Mouse (Mus musculus) embryonic stem cell, embryonic (primary cell): ENCODE results near the gene Tbc1d16.

Experiments used
- CTCF ChIA-PET, 4 experiments: fragments of 300-600 bp in 2 of 4; fragments of 350-600 bp in 2 of 4; sonication (Branson Sonifier 250); formaldehyde crosslinking; loops; one replicate each; lab custom pipeline; 2022; ENCODE audit warnings: inconsistent platforms in 2 of 4; lab: Charles Lee
- POLR2A ChIA-PET, 4 experiments: fragments of 300-600 bp in 2 of 4; fragments of 350-600 bp in 2 of 4; sonication (Branson Sonifier 250); formaldehyde crosslinking; loops; one replicate each; lab custom pipeline; 2022; ENCODE audit warnings: antibody characterized with exemption in 4 of 4, inconsistent platforms in 1 of 4; lab: Charles Lee

Tbc1d16 gene

GRCm38 (mm10) chr11:119249011-119249410 lies 20.7 kb upstream of the Tbc1d16 start:
- CTCF ChIA-PET = interaction anchor here (0.6 to 3.2 kb wide), 69 partner anchors 8 to 714 kb away, joined by 3 to 45 read pairs (median 4); partner anchors contain the start of genes Gaa (in 2 of the 4) and Rnf213 (in 1 of the 4)

GRCm38 (mm10) chr11:119245543-119245942 lies 17.2 kb upstream of the Tbc1d16 start:
- POLR2A ChIA-PET = interaction anchor here in 3 of 4 experiments (0.7 to 0.9 kb wide), 6 partner anchors 10 to 512 kb away, joined by 3 to 7 read pairs (median 3); no protein-coding TSS in a partner anchor
- CTCF ChIA-PET = interaction anchor here (0.6 to 2.3 kb wide), 16 partner anchors 10 to 1492 kb away, joined by 3 to 12 read pairs (median 4); partner anchors contain the start of gene Gaa (in 3 of the 4)

More at GRCm38 (mm10) chr11:119249011-119249410, 20.7 kb upstream of the Tbc1d16 start:
- POLR2A ChIA-PET = interaction anchor here in 3 of 4 experiments (0.6 to 1.5 kb wide), 15 partner anchors 9 to 1806 kb away, joined by 3 to 18 read pairs (median 5); partner anchors contain the start of gene Gaa (in 1 of the 3)

GRCm38 (mm10) chr11:119239480-119239879 lies 11.2 kb upstream of the Tbc1d16 start:
- CTCF ChIA-PET = interaction anchor here in 3 of 4 experiments (1.0 to 3.8 kb wide), 6 partner anchors 9 to 187 kb away, joined by 3 to 45 read pairs (median 6); no protein-coding TSS in a partner anchor
- POLR2A ChIA-PET = interaction anchor here (0.5 to 3.2 kb wide), 32 partner anchors 9 to 1282 kb away, joined by 3 to 31 read pairs (median 4); partner anchors contain the start of genes Ccdc40 (in 1 of the 4), Endov (in 1 of the 4), Gaa (in 1 of the 4) and Rnf213 (in 1 of the 4)

- ChIA-PET POLR2A (interaction anchor here (0.6 to 3.2 kb wide), 24 partner anchors 9 to 253 kb away, joined by 3 to 31 read pairs (median 4); partner anchors contain the start of genes Ccdc40 (in 1 of the 4), Endov (in 1 of the 4), Rnf213 (in 1 of the 4) and Tbc1d16 (in 1 of the 4)), CTCF (interaction anchor here in 3 of 4 experiments (0.5 to 3.8 kb wide), 13 partner anchors 10 to 405 kb away, joined by 3 to 45 read pairs (median 4); no protein-coding TSS in a partner anchor)
These were observed 10.0 kb upstream of the Tbc1d16 start for GRCm38 (mm10) chr11:119238305-119238721.

- CTCF ChIA-PET = interaction anchor here in 3 of 4 experiments (0.5 to 3.8 kb wide), 14 partner anchors 11 to 406 kb away, joined by 3 to 45 read pairs (median 4); no protein-coding TSS in a partner anchor
- POLR2A ChIA-PET = interaction anchor here (0.6 to 3.2 kb wide), 25 partner anchors 9 to 253 kb away, joined by 3 to 31 read pairs (median 4); partner anchors contain the start of genes Ccdc40 (in 1 of the 4), Endov (in 1 of the 4), Rnf213 (in 1 of the 4) and Tbc1d16 (in 1 of the 4)
These were observed 9.4 kb upstream of the Tbc1d16 start for GRCm38 (mm10) chr11:119237568-119238304.

- CTCF ChIA-PET = interaction anchor here in 3 of 4 experiments (0.7 to 3.8 kb wide), 5 partner anchors 9 to 231 kb away, joined by 3 to 25 read pairs (median 8); no protein-coding TSS in a partner anchor
These were observed 8.7 kb upstream of the Tbc1d16 start for GRCm38 (mm10) chr11:119237007-119237406.

GRCm38 (mm10) chr11:119236354-119236753 lies 8.1 kb upstream of the Tbc1d16 start:
- ChIA-PET POLR2A (interaction anchor here (0.6 to 2.3 kb wide), 12 partner anchors 9 to 1306 kb away, joined by 3 to 7 read pairs (median 4); partner anchors contain the start of gene Baiap2 (in 1 of the 4)), CTCF (interaction anchor here in 3 of 4 experiments (0.6 to 4.8 kb wide), 23 partner anchors 10 to 933 kb away, joined by 3 to 50 read pairs (median 4); partner anchors contain the start of genes Cbx2 (in 1 of the 3) and Cbx4 (in 1 of the 3))

More at GRCm38 (mm10) chr11:119237007-119237406, 8.7 kb upstream of the Tbc1d16 start:
- POLR2A ChIA-PET = interaction anchor here (0.7 to 3.2 kb wide), 8 partner anchors 10 to 767 kb away, joined by 3 to 15 read pairs (median 4); no protein-coding TSS in a partner anchor

- ChIA-PET POLR2A (interaction anchor here (0.5 to 2.4 kb wide), 17 partner anchors 9 to 707 kb away, joined by 3 to 8 read pairs (median 4); partner anchors contain the start of genes Baiap2 (in 1 of the 4) and Cbx4 (in 1 of the 4)), CTCF (interaction anchor here (0.5 to 4.8 kb wide), 60 partner anchors 8 to 1117 kb away, joined by 3 to 50 read pairs (median 4); partner anchors contain the start of genes Cbx4 (in 1 of the 4), Endov (in 1 of the 4) and Gaa (in 1 of the 4))
These were observed 7.3 kb upstream of the Tbc1d16 start for GRCm38 (mm10) chr11:119235596-119235995.

- ChIA-PET CTCF (interaction anchor here (0.5 to 4.8 kb wide), 50 partner anchors 11 to 496 kb away, joined by 3 to 50 read pairs (median 4); partner anchors contain the start of genes Cbx4 (in 1 of the 4) and Gaa (in 1 of the 4)), POLR2A (interaction anchor here (0.7 to 2.4 kb wide), 13 partner anchors 8 to 149 kb away, joined by 3 to 8 read pairs (median 4); partner anchors contain the start of gene Cbx4 (in 1 of the 4))
These were observed 6.5 kb upstream of the Tbc1d16 start for GRCm38 (mm10) chr11:119234770-119235169.

- POLR2A ChIA-PET = interaction anchor here in 2 of 4 experiments (1.2 to 1.7 kb wide), 3 partner anchors 9 to 10 kb away, joined by 4 to 9 read pairs (median 5); no protein-coding TSS in a partner anchor
- CTCF ChIA-PET = interaction anchor here in 2 of 4 experiments (0.9 to 1.6 kb wide), 3 partner anchors 9 to 23 kb away, joined by 3 to 7 read pairs (median 5); no protein-coding TSS in a partner anchor
These were observed 737 bp upstream of the Tbc1d16 start for GRCm38 (mm10) chr11:119228846-119229626.

- POLR2A ChIA-PET = interaction anchor here (0.6 to 3.0 kb wide), 11 partner anchors 9 to 850 kb away, joined by 3 to 15 read pairs (median 3); no protein-coding TSS in a partner anchor
- CTCF ChIA-PET = interaction anchor here in 3 of 4 experiments (0.7 to 1.6 kb wide), 3 partner anchors 21 to 23 kb away, joined by 4 to 8 read pairs (median 4); no protein-coding TSS in a partner anchor
These were observed 708 bp downstream of the Tbc1d16 start for GRCm38 (mm10) chr11:119227591-119227990.

GRCm38 (mm10) chr11:119225634-119226033 lies 2.7 kb downstream of the Tbc1d16 start:
- ChIA-PET POLR2A (interaction anchor here in 2 of 4 experiments (1.2 to 3.0 kb wide), 4 partner anchors 10 to 17 kb away, joined by 5 to 15 read pairs (median 14); no protein-coding TSS in a partner anchor), CTCF (interaction anchor here in 2 of 4 experiments (0.7 to 1.6 kb wide), 2 partner anchors 10 to 19 kb away, joined by 3 read pairs; no protein-coding TSS in a partner anchor)

- ChIA-PET CTCF (interaction anchor here in 1 of 4 experiments (1.6 kb wide), 1 partner anchor 18 kb away, joined by 3 read pairs; no protein-coding TSS in a partner anchor), POLR2A (interaction anchor here (0.5 to 3.0 kb wide), 6 partner anchors 8 to 33 kb away, joined by 3 to 15 read pairs (median 5); no protein-coding TSS in a partner anchor)
These were observed 3.4 kb downstream of the Tbc1d16 start for GRCm38 (mm10) chr11:119224926-119225325.

GRCm38 (mm10) chr11:119223124-119223890 lies 5.0 kb downstream of the Tbc1d16 start:
- CTCF ChIA-PET = interaction anchor here (0.6 to 3.6 kb wide), 13 partner anchors 8 to 176 kb away, joined by 3 to 18 read pairs (median 3); partner anchors contain the start of gene Gaa (in 1 of the 4)

More at GRCm38 (mm10) chr11:119223124-119223890, 5.0 kb downstream of the Tbc1d16 start:
- POLR2A ChIA-PET = interaction anchor here in 3 of 4 experiments (0.6 to 2.9 kb wide), 6 partner anchors 9 to 139 kb away, joined by 3 to 15 read pairs (median 6); no protein-coding TSS in a partner anchor
